Mouse (Mus musculus) cortical plate, adult 2 months (tissue): ENCODE results near the gene Taf5. TPM values are rescaled to one million over a fixed set of nuclear protein-coding genes. Genes with fewer than 3 reads are reported as not detected.

ENCODE experiments used
- H3K27ac ChIP-seq: fragments of 200-500 bp; 2 replicates; pipeline ENCODE4 v1.5.1; 2012; ENCODE audit warnings: low read length, control low read depth, inconsistent platforms; ENCODE audit not compliant: insufficient read depth
- H3K4me1 ChIP-seq: fragments of 200-500 bp; 2 replicates; pipeline ENCODE4 v1.6.1; 2011; ENCODE audit warnings: low read length; ENCODE audit not compliant: control insufficient read depth, insufficient read depth
- H3K4me3 ChIP-seq: fragments of 200-500 bp; 2 replicates; pipeline ENCODE4 v1.5.1; 2011; ENCODE audit warnings: mild to moderate bottlenecking, low read length, control low read depth; ENCODE audit not compliant: insufficient read depth
- CTCF ChIP-seq: fragments of 200-500 bp; IDR thresholded peaks from 2 replicates; pipeline ENCODE4 v1.5.1; 2011; ENCODE audit warnings: mild to moderate bottlenecking, control low read depth, low read length; ENCODE audit not compliant: insufficient read depth; ENCODE audit errors: extremely low read depth
- POLR2A ChIP-seq: fragments of 200-500 bp; IDR thresholded peaks from 2 replicates; pipeline ENCODE4 v1.6.1; 2011; ENCODE audit warnings: mild to moderate bottlenecking, low read length, control low read depth; ENCODE audit not compliant: insufficient read depth; ENCODE audit errors: extremely low read depth
- polyA plus RNA-seq: library from polyadenylated mRNA; depleted of rRNA; stranded (reverse); fragments of >200 nt; gene quantifications from 2 replicates; pipeline ENCODE4 v1.2.3, GENCODE M21; 2012

The Taf5 gene
- polyA plus RNA-seq, 1 experiment: 4.1 TPM

DNA sequence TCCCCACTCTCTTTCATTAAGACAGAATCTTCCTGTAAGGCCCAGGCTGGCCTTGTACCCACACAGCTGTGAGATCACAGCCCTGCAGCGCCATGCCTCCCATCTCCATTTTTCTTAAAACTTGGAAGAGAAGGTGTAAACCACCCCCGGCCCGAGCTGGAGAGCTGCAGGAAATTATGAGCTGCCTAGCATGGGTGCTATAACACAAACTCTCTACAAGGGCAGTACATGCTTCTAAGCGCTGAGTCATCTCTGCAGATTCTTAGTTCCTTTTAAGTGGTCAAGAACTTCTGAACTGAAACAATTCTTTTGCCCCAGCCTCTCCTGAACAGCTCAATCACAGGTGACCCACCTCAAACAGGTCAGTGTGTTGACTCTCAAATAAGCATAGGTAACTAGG is 32.6 kb upstream of the Taf5 start:
- no peaks in the 10 kb centered on the region for H3K4me1 ChIP-seq
- H3K27ac ChIP-seq: no peak overlapping the region
- H3K4me3 ChIP-seq: no peak overlapping the region
- no peak for TF ChIP-seq CTCF
- TF ChIP-seq POLR2A: no peak

DNA sequence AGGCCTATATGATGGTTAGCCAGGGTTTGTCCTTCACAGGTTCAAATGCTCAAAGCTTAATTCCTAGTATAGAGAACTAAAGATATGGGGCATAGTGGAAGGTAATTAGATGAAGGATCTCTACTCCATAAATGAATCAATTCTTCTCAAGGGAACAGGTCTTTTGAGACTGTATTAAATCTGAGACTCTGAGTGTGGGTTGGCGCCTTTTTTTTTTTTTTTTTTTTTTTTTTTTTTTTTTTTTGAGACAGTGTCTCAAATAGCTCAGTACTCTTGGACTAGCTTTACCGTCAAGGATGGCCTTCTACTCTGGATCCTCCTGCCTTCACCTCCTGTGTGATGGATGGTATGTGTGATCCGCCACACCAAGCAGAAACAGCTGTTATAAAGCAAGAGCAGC is 30.9 kb upstream of the Taf5 start:
- Histone ChIP-seq H3K4me3 (no peak overlapping the region), H3K27ac (no peak overlapping the region), H3K4me1 (peaks cover 3% of the 10 kb centered on the region)
- no peak for TF ChIP-seq POLR2A
- TF ChIP-seq CTCF: no peak

DNA sequence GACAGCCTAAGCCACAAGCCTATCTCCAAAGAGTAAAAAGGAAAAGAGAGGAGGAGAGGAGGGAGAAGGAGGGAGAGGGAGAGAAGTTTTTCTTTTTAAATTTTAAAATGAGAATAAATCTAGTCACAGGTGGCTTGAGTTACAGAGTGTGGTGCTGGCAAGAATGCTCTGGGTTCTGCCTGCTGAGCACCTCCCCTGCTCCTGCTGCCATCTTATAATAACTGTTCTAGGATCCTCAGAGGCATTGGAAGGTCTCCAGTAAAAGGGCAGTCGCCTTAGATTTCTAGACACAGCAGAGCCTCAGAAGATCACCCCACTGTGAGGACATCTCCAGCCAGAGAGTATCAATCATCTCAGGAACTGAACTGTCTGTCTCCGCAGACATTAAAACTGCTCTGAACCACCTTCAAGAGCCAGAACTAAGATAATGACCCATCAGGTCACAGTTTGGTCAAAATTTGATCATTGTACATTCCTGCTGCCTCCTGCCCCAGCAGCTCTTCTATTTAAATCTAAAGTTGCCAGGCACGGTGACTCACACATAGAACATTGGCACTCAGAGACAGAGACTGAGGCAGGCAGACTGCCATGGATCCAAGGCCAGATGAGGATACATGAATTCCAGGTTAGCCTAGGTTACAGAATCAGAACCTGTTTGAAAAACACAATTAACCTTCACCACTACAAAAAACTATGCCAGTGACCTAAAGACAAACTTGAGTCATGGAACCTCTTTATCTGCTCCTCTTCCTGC is 26.6 kb upstream of the Taf5 start:
- no peak overlapping the region for H3K4me3 ChIP-seq
- no peak overlapping the region for H3K27ac ChIP-seq
- peaks cover 3% of the 10 kb centered on the region for H3K4me1 ChIP-seq
- no peak for TF ChIP-seq POLR2A
- no peak for TF ChIP-seq CTCF

DNA sequence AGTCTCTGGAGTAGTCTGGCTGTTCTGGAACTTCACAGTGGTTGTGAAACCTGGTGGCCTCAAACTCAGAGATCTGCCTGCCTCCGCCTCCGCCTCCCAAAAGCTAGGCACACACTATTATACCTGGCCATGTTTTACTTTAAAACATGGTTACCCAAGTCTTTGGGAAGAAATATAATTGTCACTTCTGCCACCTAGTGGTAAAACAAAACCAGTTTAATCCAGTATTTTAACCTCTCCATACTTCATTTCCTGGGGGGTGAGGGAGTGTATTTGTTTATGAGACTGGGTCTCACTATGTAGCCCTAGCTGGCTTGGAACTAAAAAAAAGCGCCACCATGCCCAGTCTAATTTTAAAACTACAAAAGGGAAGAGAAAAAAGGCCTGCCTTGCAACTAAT is 23.9 kb upstream of the Taf5 start:
- Histone ChIP-seq H3K27ac (no peak overlapping the region), H3K4me1 (peaks cover 3% of the 10 kb centered on the region), H3K4me3 (no peak overlapping the region)
- no peak for TF ChIP-seq CTCF
- no peak for TF ChIP-seq POLR2A

DNA sequence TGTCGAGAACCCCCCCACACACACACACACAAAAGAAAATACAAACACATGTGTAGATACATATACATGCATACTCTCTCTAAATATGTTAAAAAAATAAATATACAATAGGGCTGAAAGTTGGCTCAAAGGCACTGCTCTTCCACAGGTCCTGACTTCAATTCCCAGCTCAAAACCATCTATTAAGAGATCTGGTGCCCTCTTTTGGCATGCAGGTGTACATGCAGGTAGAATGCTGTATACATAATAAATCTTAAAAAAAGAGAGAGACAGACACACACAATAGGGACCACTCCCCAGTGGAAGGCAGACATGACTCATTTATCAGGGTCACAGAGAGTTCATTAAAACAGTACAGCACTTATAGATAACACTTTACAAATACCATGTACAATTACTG is 21.2 kb upstream of the Taf5 start:
- peaks cover 5% of the 10 kb centered on the region for H3K4me1 ChIP-seq
- H3K4me3 ChIP-seq: no peak overlapping the region
- H3K27ac ChIP-seq: no peak overlapping the region
- TF ChIP-seq POLR2A: no peak
- TF ChIP-seq CTCF: 0 out of 2 replicates have a peak, but pooled peaks have one; percentile 0

DNA sequence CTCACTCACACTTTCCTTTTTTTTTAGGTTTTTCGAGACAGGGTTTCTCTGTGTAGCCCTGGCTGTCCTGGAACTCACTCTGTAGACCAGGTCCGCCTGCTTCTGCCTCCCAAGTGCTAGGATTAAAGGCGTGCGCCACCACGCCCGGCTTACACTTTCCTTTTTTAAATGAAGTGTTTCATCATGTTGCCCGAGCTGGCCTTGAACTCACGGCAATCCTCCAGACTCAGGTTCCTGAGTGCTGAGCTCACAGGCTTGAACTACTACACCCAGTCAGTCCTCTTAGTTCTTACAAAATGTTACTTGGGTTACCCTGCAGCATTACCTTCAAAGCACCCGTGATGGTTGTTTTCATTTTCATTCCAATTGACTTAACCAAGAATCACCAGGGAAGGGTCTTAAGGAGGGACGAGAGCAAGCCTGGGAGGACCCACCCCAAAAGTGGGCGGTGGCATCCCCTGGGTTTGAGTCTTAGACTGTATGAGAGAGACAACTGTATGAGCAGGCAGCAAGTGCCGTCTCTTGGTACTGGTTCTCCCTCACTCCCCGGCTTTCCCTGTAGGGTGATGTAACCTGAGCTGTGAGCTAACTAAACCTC is 20.2 kb upstream of the Taf5 start:
- H3K4me1 ChIP-seq: peaks cover 5% of the 10 kb centered on the region
- no peak overlapping the region for H3K4me3 ChIP-seq
- TF ChIP-seq POLR2A (no peak), CTCF (no peak)
- no peak overlapping the region for H3K27ac ChIP-seq

DNA sequence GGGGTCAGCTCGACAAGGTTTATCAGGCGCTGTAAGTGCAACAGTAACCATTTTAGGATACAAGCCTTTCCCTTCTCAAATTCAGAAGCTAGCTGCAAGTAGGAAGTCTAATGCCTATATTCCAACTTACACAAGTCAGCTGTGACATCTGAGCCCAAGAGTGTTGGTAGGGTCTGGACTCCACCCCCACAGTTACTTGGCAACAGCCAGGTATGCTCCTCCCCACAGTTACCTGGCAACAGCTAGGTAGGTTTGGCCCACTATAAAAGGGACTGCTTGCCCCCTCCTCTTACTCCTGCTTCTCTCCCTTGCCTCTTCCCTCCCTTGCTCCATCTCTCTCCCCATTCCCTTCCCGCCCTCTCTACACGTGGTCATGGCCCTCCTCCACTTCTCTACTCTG is 18.5 kb upstream of the Taf5 start:
- Histone ChIP-seq H3K4me1 (peaks cover 5% of the 10 kb centered on the region), H3K27ac (no peak overlapping the region), H3K4me3 (peak overlapping the region; percentile 79; the same call in 1 of the 2 replicates)
- TF ChIP-seq POLR2A (no peak), CTCF (no peak)

DNA sequence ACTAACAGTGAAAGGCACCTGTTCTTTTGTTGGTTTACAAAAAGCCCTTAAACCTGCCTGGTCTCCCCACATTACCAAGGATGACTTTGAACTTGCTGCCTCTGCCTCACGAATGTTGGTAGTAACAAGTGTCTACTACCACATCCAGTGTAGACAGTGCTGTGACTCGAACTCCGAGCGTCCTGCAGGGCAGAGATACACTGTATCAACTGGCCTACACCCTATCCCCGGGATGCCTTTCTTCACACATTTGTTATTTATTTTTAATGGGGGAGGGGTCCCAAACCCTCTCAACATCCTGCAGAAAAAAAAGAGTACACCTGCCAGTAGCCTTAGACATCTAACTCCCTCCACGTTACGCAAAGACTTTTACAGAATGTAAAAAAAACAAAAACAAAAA is 17.7 kb upstream of the Taf5 start:
- Histone ChIP-seq H3K4me3 (peak overlapping the region; percentile 79), H3K4me1 (peaks cover 5% of the 10 kb centered on the region), H3K27ac (no peak overlapping the region)
- no peak for TF ChIP-seq POLR2A
- TF ChIP-seq CTCF: no peak

DNA sequence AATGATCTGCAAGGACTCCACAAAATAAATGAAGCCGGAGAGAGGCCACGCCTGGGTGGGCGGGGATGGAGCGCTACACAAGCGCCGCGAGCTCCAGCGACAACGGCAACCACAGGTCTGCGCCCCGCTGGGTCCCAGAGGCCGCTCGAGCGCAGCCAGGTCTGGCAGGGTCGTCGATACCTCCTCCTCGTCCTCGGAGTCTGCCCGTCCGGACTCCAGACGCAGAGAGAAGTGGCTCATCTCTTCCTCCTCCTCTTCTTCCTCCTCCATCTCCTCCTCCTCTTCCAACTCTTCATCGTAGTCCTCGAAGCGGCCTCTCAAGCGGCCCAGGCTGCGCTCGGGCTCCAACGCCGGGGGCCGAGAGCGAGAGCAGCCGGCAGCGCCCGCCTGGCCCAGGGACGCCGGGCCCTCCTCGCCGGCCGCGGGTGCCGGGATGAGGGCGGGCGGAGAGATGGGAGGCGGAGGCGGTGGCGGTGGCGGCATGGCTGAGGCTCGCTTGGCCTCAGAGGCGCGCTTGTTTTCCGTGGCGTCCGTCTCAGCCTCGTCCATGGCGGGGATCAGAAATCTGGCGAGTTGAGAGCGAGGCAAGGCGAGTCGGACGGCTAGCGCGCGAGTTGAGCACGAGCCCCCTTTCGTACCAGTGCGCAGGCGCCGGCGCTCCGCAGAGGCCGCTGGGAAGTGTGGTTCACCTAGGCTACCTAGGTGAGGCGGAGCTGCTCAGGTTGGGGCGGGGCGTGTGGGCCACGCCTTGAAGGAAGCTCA is 17.1 kb upstream of the Taf5 start, which contains the start of gene Pcgf6:
Gene Pcgf6 (minus strand): TSS at position 636 of the 762 bp plus-strand sequence.
- H3K4me3 ChIP-seq: peak within 1 kb of the TSS; percentile 79
- H3K27ac ChIP-seq: 0 out of 2 replicates have a peak within 1 kb of the TSS, but pooled peaks have one; percentile 4
- TF ChIP-seq CTCF (no peak), POLR2A (peak; percentile 58; the same call in 1 of the 2 replicates)
- peaks cover 5% of the 10 kb centered on the region for H3K4me1 ChIP-seq
